Mouse (Mus musculus) spleen, adult 2 months (tissue): ENCODE results near the gene Spred2.

ENCODE experiments used
- CTCF ChIP-seq: fragments of 200-500 bp; IDR thresholded peaks from 2 replicates; pipeline ENCODE4 v1.5.1; 2011; ENCODE audit warnings: mild to moderate bottlenecking, inconsistent platforms; ENCODE audit not compliant: insufficient read depth, insufficient read length, insufficient replicate concordance; ENCODE audit errors: extremely low read depth
- POLR2A ChIP-seq: fragments of 200-500 bp; IDR thresholded peaks from 2 replicates; pipeline ENCODE4 v1.6.1; 2011; ENCODE audit warnings: low read depth, low read length, inconsistent platforms

DNA sequence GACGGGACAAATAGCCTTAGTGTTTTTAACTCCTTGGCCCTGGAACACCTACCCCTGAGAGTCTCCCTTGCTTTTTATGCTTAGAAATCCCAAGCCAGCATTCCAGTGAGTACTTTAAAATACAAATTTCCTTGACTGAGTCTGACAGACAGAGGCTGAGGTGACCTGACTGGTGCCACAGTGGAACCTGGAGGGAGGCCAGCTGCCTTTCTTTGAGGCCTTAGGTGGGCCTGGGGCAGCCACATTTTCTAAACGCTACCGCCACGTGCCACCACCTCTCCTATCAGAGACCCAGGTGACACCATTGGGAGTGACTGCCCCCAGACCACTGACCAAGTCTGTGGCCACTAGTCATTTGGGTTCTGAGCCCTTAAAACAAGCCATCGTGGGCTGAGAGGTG lies 40.2 kb downstream of the Spred2 start:
- no peak for TF ChIP-seq CTCF
- no peak for TF ChIP-seq POLR2A
